Mouse (Mus musculus): ENCODE measurements around the gene Gzmb. TPM values are rescaled to one million over a fixed set of nuclear protein-coding genes. Genes with fewer than 3 reads are reported as not detected.
"Not testable (repeated sequence)": the region's sequence is repeated elsewhere in the genome, so short reads cannot be mapped to it uniquely, and the experiment has no call there.

Gene Gzmb
- total RNA-seq (2021) = under 1 TPM; 0.20 to 0.33 TPM
- long read RNA-seq, experiment 1 = 0 reads
- long read RNA-seq, experiment 2 = 0 reads

- DNase-seq = no peak
These were observed at the start of gene Gzmb for GRCm38 (mm10) chr14:56262153-56262552. Gene Gzmb (minus strand): TSS chr14:56262260.

DNA sequence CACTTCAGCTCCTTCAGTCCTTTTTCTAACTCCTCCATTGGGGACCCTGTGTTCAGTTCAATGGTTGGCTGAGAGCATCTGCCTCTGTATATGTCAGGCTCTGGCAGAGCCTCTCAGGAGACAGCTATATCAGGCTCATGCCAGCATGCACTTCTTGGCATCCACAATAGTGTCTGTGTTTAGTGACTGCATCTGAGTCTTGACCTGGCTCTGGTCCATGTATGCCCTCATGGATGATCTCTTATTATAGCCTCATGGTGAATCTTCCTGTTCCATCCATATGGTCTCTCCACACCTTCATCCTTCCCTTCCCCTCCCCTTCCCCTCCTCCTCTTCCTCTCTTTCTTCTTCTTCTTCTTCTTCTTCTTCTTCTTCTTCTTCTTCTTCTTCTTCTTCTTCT lies 49.7 kb upstream of the Gzmb start:
- DNase-seq = not testable (repeated sequence)

GRCm38 (mm10) chr14:56310238-56310637 lies 48.2 kb upstream of the Gzmb start:
- no peak for DNase-seq

GRCm38 (mm10) chr14:56304149-56304548 lies 42.1 kb upstream of the Gzmb start:
- DNase-seq = peak in 1 of 2 experiments; percentile 33

- no peak for DNase-seq
These were observed 41.5 kb upstream of the Gzmb start for GRCm38 (mm10) chr14:56303506-56304025.

DNA sequence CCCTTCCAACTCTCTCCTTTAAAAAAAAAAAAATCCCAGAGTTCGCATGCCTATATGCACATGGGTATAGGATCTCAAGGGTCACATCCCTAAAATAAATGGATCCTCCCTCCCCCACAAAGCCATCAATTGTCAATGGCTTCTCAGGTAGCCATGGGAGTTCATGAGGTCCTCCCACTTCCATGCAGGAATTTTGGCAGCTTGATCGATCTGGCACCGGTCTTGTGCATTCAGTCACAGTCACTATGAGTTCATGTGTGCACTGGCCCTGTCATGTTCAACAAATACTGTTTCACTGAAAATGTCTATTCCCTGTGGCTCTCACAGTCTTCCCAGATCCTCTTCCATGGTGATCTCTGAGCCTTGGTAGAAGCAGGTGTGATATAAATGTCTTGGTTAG lies 40.0 kb upstream of the Gzmb start:
- DNase-seq = no peak

GRCm38 (mm10) chr14:56296786-56297185 lies 34.7 kb upstream of the Gzmb start:
- DNase-seq = no peak

GRCm38 (mm10) chr14:56296106-56296505 lies 34.0 kb upstream of the Gzmb start:
- DNase-seq = no peak

DNA sequence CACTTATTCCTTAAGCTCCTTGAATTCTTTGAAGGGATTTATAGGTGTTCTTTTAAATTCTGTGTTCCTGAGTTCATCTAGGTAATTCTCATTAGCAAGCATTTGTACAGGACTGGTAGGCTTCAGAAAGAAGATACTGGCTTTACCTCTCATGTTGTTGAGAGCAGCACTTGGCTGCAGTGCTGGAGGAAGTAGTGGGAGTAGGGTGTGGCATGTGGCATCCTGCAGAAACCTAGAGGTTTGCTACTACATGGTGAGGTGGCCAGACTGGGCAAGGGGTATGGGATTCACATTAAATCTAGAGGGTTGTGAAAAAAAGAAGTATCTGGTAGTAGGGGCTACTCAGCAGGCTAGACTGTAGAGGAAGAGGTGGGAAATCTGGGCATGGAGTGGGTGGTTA lies 31.1 kb upstream of the Gzmb start:
- no peak for DNase-seq

- DNase-seq = no peak
These were observed 26.6 kb upstream of the Gzmb start for GRCm38 (mm10) chr14:56288651-56289050.

DNA sequence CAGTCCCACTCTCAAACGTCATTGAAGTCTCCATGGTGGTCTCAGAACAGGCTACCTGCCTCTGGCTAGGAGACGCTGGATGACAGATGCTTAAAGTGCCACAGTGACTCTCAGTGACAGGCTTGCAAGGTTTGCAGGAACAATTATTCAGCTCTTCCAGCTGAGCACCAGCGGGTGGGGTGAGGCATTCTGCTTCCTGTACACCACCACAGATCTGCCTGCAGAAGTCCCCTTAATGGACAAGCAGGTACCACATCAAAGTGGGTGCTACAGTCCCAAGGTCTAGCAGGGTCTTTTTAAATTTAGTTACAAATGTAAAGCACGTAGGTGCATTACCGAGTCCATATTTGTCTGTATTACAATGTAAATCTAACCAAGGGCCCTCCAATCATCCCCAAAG lies 25.7 kb upstream of the Gzmb start:
- DNase-seq = no peak

DNA sequence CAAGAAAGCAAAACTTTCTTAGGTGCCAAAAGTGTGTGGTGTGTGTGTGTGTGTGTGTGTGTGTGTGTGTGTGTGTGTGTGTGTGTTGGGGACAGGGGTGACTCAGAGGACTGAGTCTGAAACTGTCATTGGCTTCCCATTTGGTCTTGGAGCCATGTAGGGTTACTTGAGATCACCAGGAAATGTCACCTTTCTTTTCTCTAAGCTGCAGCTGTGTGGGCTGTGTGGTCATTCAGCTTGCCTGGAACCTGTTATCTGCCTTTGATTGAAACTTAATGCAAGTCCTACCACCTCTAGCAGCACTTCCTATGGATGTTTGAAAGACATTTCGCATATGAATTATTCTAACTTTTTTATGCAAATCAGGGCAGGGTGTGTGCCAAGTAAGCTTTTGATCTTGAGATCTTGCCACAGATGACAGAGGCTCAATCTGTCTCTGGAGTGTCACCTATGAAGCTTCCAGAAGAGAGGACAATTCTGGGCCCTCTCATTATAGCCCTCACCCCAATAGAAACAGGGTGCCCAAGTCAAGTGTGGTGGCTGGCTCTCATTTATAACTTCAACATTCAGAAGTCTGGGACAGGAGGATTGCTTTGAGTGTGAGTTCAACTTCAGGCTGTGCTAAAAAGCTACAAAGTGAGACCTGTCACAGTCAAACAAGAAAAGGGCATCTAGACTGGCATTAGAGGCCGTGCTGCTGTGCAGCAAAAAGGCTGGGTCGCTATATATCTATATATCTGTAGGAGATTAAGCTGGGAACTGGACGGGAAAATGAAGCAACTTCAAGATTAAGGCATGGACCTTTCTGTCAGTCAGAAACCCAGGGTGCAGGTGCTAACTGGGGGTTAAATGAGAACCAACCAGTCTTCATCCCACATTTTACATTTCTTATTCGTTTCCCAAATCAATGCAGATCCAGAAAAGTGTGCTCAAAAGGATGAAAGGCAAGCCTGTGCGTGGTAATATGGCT lies 22.6 kb upstream of the Gzmb start:
- no peak for DNase-seq

DNA sequence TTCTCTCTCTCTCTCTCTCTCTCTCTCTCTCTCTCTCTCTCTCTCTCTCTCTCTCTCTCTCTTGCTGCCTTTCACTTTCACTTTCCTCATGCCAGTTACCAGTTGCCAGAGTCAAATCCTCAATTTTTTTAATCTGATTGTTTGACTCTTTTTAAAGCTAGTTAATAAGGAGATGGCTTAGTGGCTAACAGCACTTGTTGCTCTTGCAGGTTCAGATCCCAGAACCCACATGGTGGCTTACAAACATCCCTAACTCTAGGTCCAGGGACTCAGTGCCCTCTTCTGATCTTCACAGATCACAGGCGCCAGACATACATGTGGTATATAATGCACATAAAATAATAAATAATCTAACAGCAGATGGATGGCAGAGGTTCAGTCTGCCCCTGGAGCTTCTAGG lies 21.8 kb upstream of the Gzmb start:
- DNase-seq = no peak

- no peak for DNase-seq
These were observed 19.0 kb upstream of the Gzmb start for GRCm38 (mm10) chr14:56281090-56281489.

DNA sequence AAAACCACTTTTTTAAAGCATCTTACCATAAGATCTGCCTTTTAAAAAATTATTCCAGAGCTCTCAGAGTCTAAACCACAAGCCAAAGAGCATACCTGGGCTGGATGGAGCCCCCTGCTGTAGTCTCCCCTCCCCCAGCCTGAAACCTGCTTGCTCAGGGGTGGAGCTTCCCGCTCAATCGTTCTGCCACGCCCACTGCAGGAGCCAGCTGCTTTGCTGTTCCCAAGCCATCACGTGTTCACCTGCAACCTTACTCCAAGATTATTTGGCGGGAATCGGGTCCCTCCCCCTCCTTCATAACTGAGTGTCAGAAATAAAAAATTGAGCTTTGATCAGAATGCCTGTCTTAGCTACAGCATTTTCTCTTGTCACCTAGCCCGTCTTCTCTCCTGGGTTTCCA lies 16.6 kb upstream of the Gzmb start:
- DNase-seq = not testable (repeated sequence)

DNA sequence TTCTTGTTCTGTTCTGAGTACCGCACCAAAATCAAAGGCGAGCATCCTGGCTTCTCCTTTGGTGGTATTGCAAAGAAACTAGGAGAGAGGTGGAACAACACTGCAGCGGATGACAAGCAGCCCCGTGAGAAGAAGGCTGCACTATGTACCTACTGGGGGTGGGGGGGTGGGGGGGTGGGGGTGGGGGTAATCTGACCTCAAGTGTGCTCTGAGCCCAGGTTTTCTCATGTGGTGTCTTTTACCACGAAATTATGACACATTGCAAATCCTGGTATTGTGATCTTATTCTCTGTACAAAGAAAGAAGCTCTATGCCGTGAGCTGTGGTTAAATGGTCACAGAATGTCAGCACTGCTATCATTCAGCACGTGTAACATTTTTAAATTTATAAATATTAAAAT lies 14.0 kb upstream of the Gzmb start:
- DNase-seq = not testable (repeated sequence)

DNA sequence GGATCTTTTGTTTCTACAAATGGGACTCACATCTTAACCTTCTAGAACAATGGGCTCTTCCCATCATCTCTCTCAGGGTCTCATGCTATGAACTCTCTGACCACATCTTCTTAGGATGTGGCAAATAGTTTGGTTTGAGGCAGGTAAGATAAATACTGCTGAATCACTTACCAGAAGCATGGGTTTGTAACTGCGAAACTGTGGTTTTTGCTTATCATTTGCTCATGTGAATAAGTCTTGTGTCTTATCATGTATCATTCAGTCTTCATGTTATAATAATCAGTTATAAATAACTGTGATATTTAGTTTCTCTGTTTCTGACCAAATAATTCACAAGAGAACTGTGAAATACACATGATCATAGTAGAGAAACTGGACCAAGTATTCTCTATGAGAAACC lies 4.0 kb upstream of the Gzmb start:
- no peak for DNase-seq

GRCm38 (mm10) chr14:56240409-56240808 lies 21.7 kb downstream of the Gzmb start:
- DNase-seq = no peak

GRCm38 (mm10) chr14:56234556-56234955 lies 27.5 kb downstream of the Gzmb start, which contains the start of gene Gzmc:
Gene Gzmc (minus strand): TSS chr14:56234656.
- DNase-seq = no peak

DNA sequence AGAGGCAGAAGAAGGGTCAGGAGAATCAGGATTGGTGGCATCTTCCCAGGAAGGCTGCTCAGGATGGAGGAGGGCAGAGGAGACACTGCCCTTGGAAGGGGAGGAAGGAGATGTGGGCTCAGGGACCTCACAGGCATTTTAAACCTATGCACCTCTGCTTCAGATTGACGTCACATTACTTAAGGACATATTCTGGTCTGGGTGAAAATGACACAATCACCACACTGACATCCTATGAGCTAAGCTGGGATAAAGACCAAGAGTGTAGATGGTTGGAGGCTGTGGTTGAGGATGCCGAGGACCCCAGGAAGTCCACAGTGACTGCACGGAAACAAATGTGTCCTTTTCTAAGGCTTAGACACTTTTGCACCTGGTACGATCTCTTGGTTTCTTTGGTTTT lies 50.7 kb downstream of the Gzmb start, which contains the start of gene Gzmf:
TSS of gene Gzmf (minus strand) at position 101 of the 400 bp plus-strand sequence.
- no peak for DNase-seq
